Mouse (Mus musculus) cerebellum, adult (tissue): ENCODE results near the gene Olfr1302.

Source experiments
- ATAC-seq: cut with Nextera tagmentation; 2 replicates; pipeline ENCODE4 v1.9.2; 2017; ENCODE audit warnings: mild to moderate bottlenecking, moderate library complexity, mixed read lengths; ENCODE audit not compliant: insufficient number of reproducible peaks, low FRiP score, low TSS enrichment

The Olfr1302 gene

DNA sequence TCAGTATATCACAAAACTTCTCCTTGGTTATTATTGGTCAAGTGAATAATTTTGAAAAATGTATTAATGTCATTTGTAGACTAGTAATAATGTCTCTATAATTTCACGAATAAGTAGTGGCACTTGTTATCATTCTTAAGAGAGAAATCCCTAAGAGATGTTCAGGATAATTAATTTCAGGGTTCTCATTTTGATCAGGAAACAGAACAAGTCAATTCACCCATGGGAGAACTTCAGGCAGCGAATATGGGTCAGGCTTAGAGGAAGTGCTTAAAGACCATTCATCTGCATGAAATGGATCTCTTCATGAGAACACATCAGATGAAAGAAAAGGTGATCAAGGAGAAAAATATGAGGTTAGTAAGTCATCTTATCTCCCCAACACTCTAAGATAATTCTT, at the start of gene Olfr1302:
Gene Olfr1302 (plus strand): TSS at position 301 of the 400 bp plus-strand sequence.
- ATAC-seq, result no peak

- no peak for ATAC-seq
Observed at GRCm38 (mm10) chr2:111750706-111751105, 26.5 kb upstream of the Olfr1302 start, which contains the start of gene Olfr1301. Gene Olfr1301 (plus strand): TSS chr2:111751006.

DNA sequence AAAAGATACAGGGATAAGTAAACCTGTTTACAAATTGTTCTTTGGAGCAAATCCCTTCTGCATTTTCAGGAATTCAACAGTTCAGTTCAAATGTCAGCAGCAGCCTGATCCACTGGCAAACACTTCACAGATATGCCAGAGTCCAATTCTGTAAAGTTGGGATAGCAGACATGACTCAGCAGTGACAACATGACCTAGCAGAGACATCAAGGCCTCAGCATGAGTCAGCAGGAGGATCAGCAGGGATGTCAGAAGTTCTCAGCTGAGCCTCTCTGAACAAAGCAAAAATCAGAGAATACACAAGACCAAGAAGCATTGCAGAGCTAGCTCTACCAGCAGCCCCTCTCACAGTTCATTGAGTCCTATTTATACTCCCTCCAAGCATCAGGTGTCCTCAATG, 35.7 kb downstream of the Olfr1302 start:
- ATAC-seq, result no peak

DNA sequence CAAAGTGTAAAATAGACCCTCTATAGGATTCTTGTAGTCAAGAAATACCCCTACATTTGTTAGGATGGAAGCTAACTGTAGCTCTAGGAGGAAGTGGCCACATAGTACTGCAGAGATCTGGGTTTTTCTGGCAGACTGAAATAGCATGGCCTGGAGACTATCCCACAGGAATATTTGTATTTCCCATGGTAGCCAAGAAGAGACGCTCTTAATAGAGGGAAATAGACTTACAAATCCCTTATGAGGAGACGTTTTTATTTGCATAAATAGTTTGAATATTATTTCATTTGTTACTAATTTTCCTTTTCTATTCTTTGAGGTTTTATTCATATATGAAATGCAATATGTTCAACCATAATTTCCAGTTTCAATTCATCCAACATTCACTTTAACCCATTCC, 43.0 kb downstream of the Olfr1302 start, which contains the start of gene Olfr1303:
Gene Olfr1303 (minus strand): TSS at position 101 of the 400 bp plus-strand sequence.
- ATAC-seq, result no peak
